Mouse (Mus musculus) liver, postnatal 0 days (tissue): Measurements from ENCODE around the gene Syn3.

Experiments
- CTCF ChIP-seq: sonication (generic); IDR thresholded peaks from 2 replicates; pipeline ENCODE4 v1.5.1; 2016; ENCODE audit warnings: antibody characterized with exemption, low read depth
- EP300 ChIP-seq: IDR thresholded peaks from 2 replicates; pipeline ENCODE4 v1.6.1; 2016; ENCODE audit warnings: antibody characterized with exemption, low read depth, mild to moderate bottlenecking

DNA sequence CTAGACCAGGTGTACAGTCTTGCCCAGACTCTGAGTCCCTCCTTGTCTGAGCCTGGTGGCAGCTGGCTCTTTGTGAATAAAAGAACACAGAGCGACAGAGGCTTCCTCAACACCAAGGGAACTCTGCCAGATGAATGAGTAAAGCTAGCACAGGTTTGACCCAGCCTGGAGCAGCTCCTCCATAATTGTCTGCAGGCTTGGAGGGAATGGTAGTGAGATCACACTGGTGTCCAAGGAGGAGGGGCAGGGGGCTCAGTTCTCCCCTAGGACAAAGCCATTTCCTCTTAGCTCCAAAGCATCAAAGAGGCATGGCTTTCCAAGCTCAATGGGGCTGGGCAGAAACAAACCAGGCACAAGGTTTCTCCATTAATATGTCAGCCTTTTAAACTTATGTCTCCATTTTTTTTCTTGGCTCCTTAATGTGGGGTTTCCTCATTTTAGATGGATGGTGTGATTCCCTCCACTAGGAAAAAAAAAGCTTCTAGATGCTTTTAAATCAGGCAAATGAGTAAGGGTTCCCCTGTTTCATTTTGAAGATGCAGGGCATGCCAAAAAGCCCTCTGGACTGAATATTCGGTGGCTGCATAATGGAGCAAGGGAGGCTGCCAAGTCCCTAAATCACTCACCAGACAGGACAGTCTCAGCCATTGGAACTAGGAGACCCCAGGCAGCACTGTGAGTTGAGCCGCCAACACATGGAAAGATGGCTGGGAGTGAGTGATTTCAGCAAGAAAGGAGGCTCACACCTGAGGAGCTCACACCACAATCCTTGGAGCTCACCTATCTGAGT lies 349.5 kb downstream of the Syn3 start:
- TF ChIP-seq CTCF (no peak), EP300 (no peak)
